Mouse (Mus musculus) embryonic facial prominence, embryonic 14.5 days (tissue): ENCODE results near the gene Foxr1. TPM values are rescaled to one million over a fixed set of nuclear protein-coding genes. Genes with fewer than 3 reads are reported as not detected.
A peak's percentile ranks its signal among the peaks of the same experiment; 100 is the strongest.
"Not testable (repeated sequence)": the region's sequence is repeated elsewhere in the genome, so short reads cannot be mapped to it uniquely, and the experiment has no call there.

Experiments used
- ATAC-seq: fragments of 200-750 bp; cut with Nextera tagmentation; 2 replicates; pipeline ENCODE4 v1.8.0; 2017; ENCODE audit warnings: low read depth, moderate number of reproducible peaks, moderate TSS enrichment
- DNase-seq: peaks from one replicate; pipeline ENCODE4 v3.0.0-alpha.2; 2015; ENCODE audit warnings: low spot score
- H3K27ac ChIP-seq: fragments of 300-500 bp; sonication (generic); replicated peaks from 2 replicates; pipeline ENCODE4 v1.5.1; 2014; ENCODE audit warnings: low read depth, mild to moderate bottlenecking, low read length, moderate library complexity
- H3K27me3 ChIP-seq: fragments of 300-500 bp; sonication (generic); replicated peaks from 2 replicates; pipeline ENCODE4 v1.6.1; 2014; ENCODE audit warnings: low read length; ENCODE audit not compliant: control insufficient read depth, insufficient read depth
- H3K36me3 ChIP-seq: fragments of 300-500 bp; sonication (generic); 2 replicates; pipeline ENCODE4 v1.6.1; 2014; ENCODE audit warnings: low read length, mixed read lengths; ENCODE audit not compliant: control insufficient read depth, insufficient read depth
- H3K4me1 ChIP-seq: fragments of 300-500 bp; sonication (generic); 2 replicates; pipeline ENCODE4 v1.6.1; 2014; ENCODE audit warnings: antibody characterized with exemption, low read length; ENCODE audit not compliant: control insufficient read depth, insufficient read depth
- H3K4me2 ChIP-seq: fragments of 300-500 bp; sonication (generic); 2 replicates; pipeline ENCODE4 v1.6.1; 2014; ENCODE audit warnings: low read depth, mild to moderate bottlenecking, low read length, moderate library complexity, mixed read lengths
- H3K4me3 ChIP-seq: fragments of 300-500 bp; sonication (generic); 2 replicates; pipeline ENCODE4 v1.5.1; 2014; ENCODE audit warnings: low read depth, mild to moderate bottlenecking, low read length
- H3K9ac ChIP-seq: fragments of 300-500 bp; sonication (generic); 2 replicates; pipeline ENCODE4 v1.6.1; 2014; ENCODE audit warnings: low read depth, mild to moderate bottlenecking, low read length, moderate library complexity, mixed read lengths
- H3K9me3 ChIP-seq: fragments of 300-500 bp; sonication (generic); 2 replicates; pipeline ENCODE4 v1.6.1; 2016; ENCODE audit warnings: low read length; ENCODE audit not compliant: control insufficient read depth
- WGBS: fragments of 180-500 bp; shearing (Covaris S2); extraction: QIAGEN DNeasy Blood & Tissue Kit; methylation state at CpG from one replicate; pipeline ENCODE4 v1.1.7; 2014; 5-methylcytosine and 5-hydroxymethylcytosine counted together
- polyA plus RNA-seq: library from polyadenylated mRNA; unstranded; fragments of >200 nt; fragmentation: Nextera tagmentation; extraction: Ambion mirVana; gene quantifications from 2 replicates; pipeline ENCODE4 v1.2.1, GENCODE M21; 2014

Gene Foxr1
- polyA plus RNA-seq, 1 experiment from 2014 or later, result not detected

- Histone ChIP-seq H3K4me1 (peaks cover 6% of the 10 kb centered on the region; the same call in 1 of the 2 replicates), H3K27ac (no peak overlapping the region), H3K27me3 (no peaks in the 10 kb centered on the region), H3K9me3 (no peaks in the 10 kb centered on the region), H3K9ac (no peak overlapping the region), H3K36me3 (peaks cover 64% of the 10 kb centered on the region), H3K4me3 (no peak overlapping the region), H3K4me2 (no peak overlapping the region)
- no peak for DNase-seq
- 87% methylated on average over 4 of the region's 4 CpGs for WGBS
- ATAC-seq, result no peak
These were observed 28.6 kb downstream of the Foxr1 start for GRCm38 (mm10) chr9:44412306-44412705.

GRCm38 (mm10) chr9:44411601-44412130 lies 29.3 kb downstream of the Foxr1 start:
- Histone ChIP-seq H3K4me3 (no peak overlapping the region), H3K4me1 (0 out of 2 replicates have a peak, but pooled peaks cover 2% of the 10 kb centered on the region), H3K9ac (no peak overlapping the region), H3K9me3 (no peaks in the 10 kb centered on the region), H3K4me2 (no peak overlapping the region), H3K27ac (no peak overlapping the region), H3K27me3 (no peaks in the 10 kb centered on the region), H3K36me3 (peaks cover 64% of the 10 kb centered on the region)
- ATAC-seq (no peak), DNase-seq (no peak)
- WGBS, result 85% methylated on average over 1 of the region's 1 CpGs

- no peak overlapping the region for H3K9ac ChIP-seq
- H3K4me1 ChIP-seq, result 0 out of 2 replicates have a peak, but pooled peaks cover 5% of the 10 kb centered on the region
- no peaks in the 10 kb centered on the region for H3K9me3 ChIP-seq
- no peaks in the 10 kb centered on the region for H3K27me3 ChIP-seq
- ATAC-seq (no peak), DNase-seq (no peak)
- H3K4me3 ChIP-seq, result no peak overlapping the region
- WGBS, result 85% methylated on average over 2 of the region's 2 CpGs
- no peak overlapping the region for H3K27ac ChIP-seq
- H3K4me2 ChIP-seq, result no peak overlapping the region
- peaks cover 64% of the 10 kb centered on the region for H3K36me3 ChIP-seq
These were observed 30.1 kb downstream of the Foxr1 start for GRCm38 (mm10) chr9:44410647-44411336.

DNA sequence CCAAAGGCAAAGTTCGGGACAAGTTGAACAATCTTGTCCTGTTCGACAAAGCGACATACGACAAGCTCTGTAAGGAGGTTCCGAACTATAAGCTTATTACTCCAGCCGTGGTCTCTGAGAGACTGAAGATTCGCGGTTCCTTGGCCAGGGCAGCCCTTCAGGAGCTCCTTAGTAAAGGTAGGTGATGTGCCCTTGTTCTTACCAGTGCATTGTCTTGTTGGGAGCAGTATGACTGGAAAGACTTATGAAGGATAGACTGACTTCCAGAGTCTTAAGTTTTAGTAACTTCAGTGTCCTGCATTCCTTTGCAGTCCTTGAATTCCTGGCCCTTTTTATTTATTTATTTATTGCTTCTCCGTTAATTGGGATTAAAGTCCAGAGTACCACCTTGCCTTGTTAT lies 32.2 kb downstream of the Foxr1 start:
- H3K27ac ChIP-seq, ATAC-seq, DNase-seq, H3K27me3 ChIP-seq, H3K4me1 ChIP-seq, H3K9me3 ChIP-seq: not testable (repeated sequence)
- Histone ChIP-seq H3K9ac (peak overlapping the region; percentile 91; the same call in 1 of the 2 replicates), H3K4me2 (peak overlapping the region; percentile 64), H3K36me3 (peaks cover 69% of the 10 kb centered on the region), H3K4me3 (peak overlapping the region; percentile 73)
- 73% methylated on average over 9 of the region's 9 CpGs for whole genome bisulfite sequencing

DNA sequence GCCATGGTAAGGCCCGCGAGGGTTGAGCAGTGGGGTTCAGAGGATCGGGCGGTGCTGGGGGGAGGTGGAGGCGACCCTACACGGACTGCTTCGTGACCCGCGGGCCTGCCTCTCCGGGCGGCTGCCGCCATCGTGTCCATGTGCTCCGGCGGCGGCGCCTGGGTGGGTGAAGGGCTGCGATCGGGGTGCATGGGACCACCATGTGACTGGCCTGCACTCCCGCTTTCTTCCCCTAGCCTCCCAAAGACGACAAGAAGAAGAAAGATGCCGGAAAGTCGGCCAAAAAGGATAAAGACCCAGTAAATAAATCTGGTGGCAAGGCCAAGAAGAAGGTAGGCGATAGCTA lies 33.2 kb downstream of the Foxr1 start:
- no peaks in the 10 kb centered on the region for H3K27me3 ChIP-seq
- H3K4me3 ChIP-seq, result peak overlapping the region; percentile 73
- no peaks in the 10 kb centered on the region for H3K9me3 ChIP-seq
- peaks cover 68% of the 10 kb centered on the region for H3K36me3 ChIP-seq
- H3K9ac ChIP-seq, result peak overlapping the region; percentile 91
- ATAC-seq (peak; percentile 34), DNase-seq (no peak)
- H3K4me2 ChIP-seq, result peak overlapping the region; percentile 64
- peak overlapping the region; percentile 97 for H3K27ac ChIP-seq
- WGBS, result under 1% methylated on average over 22 of the region's 24 CpGs
- H3K4me1 ChIP-seq, result 0 out of 2 replicates have a peak, but pooled peaks cover 6% of the 10 kb centered on the region

DNA sequence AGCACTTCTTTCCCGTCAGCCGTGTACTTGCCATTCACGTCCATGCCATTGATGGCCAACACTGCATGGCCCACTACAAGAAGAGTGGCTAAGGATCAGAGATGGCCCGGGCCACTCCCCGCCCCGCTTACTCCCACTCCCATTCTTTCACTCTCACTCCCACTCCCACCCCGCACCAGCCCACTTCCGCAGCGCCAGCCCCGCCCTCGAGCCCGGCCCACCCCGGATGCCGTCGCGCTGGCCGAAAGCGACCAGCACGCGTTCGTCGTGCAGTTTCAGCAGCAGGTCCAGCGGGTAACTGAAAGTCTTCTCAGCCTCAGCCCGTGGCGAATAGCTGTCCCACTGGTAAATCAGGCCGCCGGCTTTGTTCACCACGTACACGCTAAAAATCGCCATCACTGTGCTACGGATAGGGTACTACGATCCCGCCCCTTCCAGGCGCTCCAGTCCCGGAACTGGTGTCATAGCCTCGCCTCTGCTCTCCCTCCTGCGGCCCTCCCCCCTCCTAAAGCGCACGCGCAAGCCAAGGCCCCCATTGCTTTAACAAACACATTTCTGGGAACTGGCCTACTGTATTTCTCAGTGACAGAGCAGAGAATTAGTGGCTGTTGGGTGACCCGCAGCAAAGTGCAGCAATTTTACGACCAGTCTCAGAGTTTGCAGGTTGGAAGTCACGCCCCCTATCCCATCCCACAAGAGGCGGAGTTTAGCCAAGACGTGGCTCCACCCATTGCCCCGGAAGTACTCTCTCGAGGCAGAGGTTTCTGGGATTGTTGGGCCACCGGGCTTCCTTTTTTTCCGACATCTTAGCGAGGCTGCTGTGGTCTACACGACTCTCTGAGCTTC lies 33.8 kb downstream of the Foxr1 start, which contains the start of the genes Rps25 and Trappc4:
Gene Rps25, plus strand, starts transcription at position 234 of the 846 bp plus-strand sequence.
Gene Trappc4, minus strand, starts transcription at position 695 of the 846 bp plus-strand sequence.
- peaks cover 68% of the 10 kb centered on the region for H3K36me3 ChIP-seq
- peak within 1 kb of the TSS; percentile 91 for H3K9ac ChIP-seq
- peak within 1 kb of the TSS; percentile 97 for H3K27ac ChIP-seq
- under 1% methylated on average over 48 of the region's 51 CpGs for WGBS
- peak within 1 kb of the TSS; percentile 73 for H3K4me3 ChIP-seq
- ATAC-seq (peak; percentile 96), DNase-seq (peak; percentile 98)
- no peaks in the 10 kb centered on the region for H3K27me3 ChIP-seq
- H3K9me3 ChIP-seq, result no peaks in the 10 kb centered on the region
- H3K4me2 ChIP-seq, result peak within 1 kb of the TSS; percentile 64
- H3K4me1 ChIP-seq, result 0 out of 2 replicates have a peak, but pooled peaks cover 6% of the 10 kb centered on the region

DNA sequence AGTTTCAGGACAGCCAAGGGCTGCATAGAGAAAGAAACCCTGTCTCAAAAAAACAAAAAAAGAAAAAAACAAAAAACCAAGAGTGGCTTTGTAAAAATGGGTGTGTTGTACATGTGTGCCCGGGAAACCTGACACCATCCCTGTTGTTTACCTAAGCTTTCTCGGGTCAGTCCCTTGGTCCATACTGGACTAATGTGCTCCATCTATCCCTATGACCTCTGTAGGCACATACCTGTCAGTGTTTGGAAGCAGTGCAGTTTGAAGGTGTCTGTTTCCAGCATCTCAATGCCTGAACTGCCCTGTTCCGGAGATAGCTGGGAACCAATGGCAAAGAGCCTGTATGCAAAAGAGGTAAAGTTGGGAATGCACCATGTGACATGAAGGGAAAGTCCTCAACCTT lies 35.9 kb downstream of the Foxr1 start:
- no peak overlapping the region for H3K9ac ChIP-seq
- H3K27ac ChIP-seq, result no peak overlapping the region
- H3K4me2 ChIP-seq, result no peak overlapping the region
- 0 out of 2 replicates have a peak, but pooled peaks cover 6% of the 10 kb centered on the region for H3K4me1 ChIP-seq
- DNase-seq (no peak), ATAC-seq (no peak)
- WGBS, result 59% methylated on average over 3 of the region's 3 CpGs
- no peak overlapping the region for H3K4me3 ChIP-seq
- peaks cover 68% of the 10 kb centered on the region for H3K36me3 ChIP-seq
- no peaks in the 10 kb centered on the region for H3K9me3 ChIP-seq
- H3K27me3 ChIP-seq, result no peaks in the 10 kb centered on the region

- no peak for ATAC-seq
- 78% methylated on average over 4 of the region's 4 CpGs for WGBS
- H3K36me3 ChIP-seq, result peaks cover 57% of the 10 kb centered on the region
These were observed 39.9 kb downstream of the Foxr1 start for GRCm38 (mm10) chr9:44401081-44401480.

More at GRCm38 (mm10) chr9:44401081-44401480, 39.9 kb downstream of the Foxr1 start:
- H3K4me1 ChIP-seq, result peaks cover 14% of the 10 kb centered on the region; the same call in 1 of the 2 replicates
- H3K27ac ChIP-seq, result no peak overlapping the region
- H3K9me3 ChIP-seq, result no peaks in the 10 kb centered on the region
- no peak for DNase-seq
- H3K27me3 ChIP-seq, result no peaks in the 10 kb centered on the region
- H3K9ac ChIP-seq, result no peak overlapping the region
- H3K4me3 ChIP-seq, result no peak overlapping the region
- no peak overlapping the region for H3K4me2 ChIP-seq
